Mouse (Mus musculus) intestine, embryonic 14.5 days (tissue): ENCODE data around the gene Rab3gap1. TPM values are rescaled to one million over a fixed set of nuclear protein-coding genes. Genes with fewer than 3 reads are reported as not detected.

Experiments used
- ATAC-seq: fragments of 200-750 bp; cut with Nextera tagmentation; replicated peaks from 2 replicates; pipeline ENCODE4 v1.8.0; 2017; ENCODE audit warnings: low read depth, moderate number of reproducible peaks, moderate TSS enrichment, moderate library complexity; ENCODE audit not compliant: low FRiP score, low TSS enrichment
- DNase-seq: peaks from one replicate; pipeline ENCODE4 v3.0.0-alpha.2; 2018; ENCODE audit warnings: low spot score
- H3K27ac ChIP-seq: fragments of 300-500 bp; sonication (generic); 2 replicates; pipeline ENCODE4 v1.5.1; 2014; ENCODE audit warnings: low read depth, mild to moderate bottlenecking, control low read depth
- H3K27me3 ChIP-seq: fragments of 300-500 bp; sonication (generic); replicated peaks from 2 replicates; pipeline ENCODE4 v1.6.1; 2014; ENCODE audit warnings: low read length, control low read depth; ENCODE audit not compliant: control insufficient read depth, insufficient read depth
- H3K36me3 ChIP-seq: fragments of 300-500 bp; sonication (generic); 2 replicates; pipeline ENCODE4 v1.6.1; 2014; ENCODE audit warnings: low read length, control low read depth; ENCODE audit not compliant: control insufficient read depth, insufficient read depth
- H3K4me1 ChIP-seq: fragments of 300-500 bp; sonication (generic); replicated peaks from 2 replicates; pipeline ENCODE4 v1.6.1; 2014; ENCODE audit warnings: low read length, control low read depth, mixed read lengths; ENCODE audit not compliant: control insufficient read depth, insufficient read depth
- H3K4me2 ChIP-seq: fragments of 300-500 bp; sonication (generic); 2 replicates; pipeline ENCODE4 v1.6.1; 2014; ENCODE audit warnings: low read length
- H3K4me3 ChIP-seq: fragments of 300-500 bp; sonication (generic); 2 replicates; pipeline ENCODE4 v1.5.1; 2014; ENCODE audit warnings: low read depth, low read length, control low read depth, mixed read lengths
- H3K9ac ChIP-seq: fragments of 300-500 bp; sonication (generic); 2 replicates; pipeline ENCODE4 v1.6.1; 2014; ENCODE audit warnings: mild to moderate bottlenecking, low read length
- H3K9me3 ChIP-seq: fragments of 300-500 bp; sonication (generic); 2 replicates; pipeline ENCODE4 v1.6.1; 2016; ENCODE audit warnings: low read length, control low read depth; ENCODE audit not compliant: control insufficient read depth
- WGBS: fragments of 180-500 bp; shearing (Covaris S2); extraction: QIAGEN DNeasy Blood & Tissue Kit; methylation state at CpG from one replicate; pipeline ENCODE4 v1.1.7; 2014; 5-methylcytosine and 5-hydroxymethylcytosine counted together
- polyA plus RNA-seq: library from polyadenylated mRNA; unstranded; fragments of >200 nt; fragmentation: Nextera tagmentation; extraction: Ambion mirVana; gene quantifications from 2 replicates; pipeline ENCODE4 v1.2.1, GENCODE M21; 2014

The Rab3gap1 gene
- polyA plus RNA-seq, result 22.8 and 25.3 TPM in 2 replicates

- Histone ChIP-seq H3K4me3 (peak within 1 kb of the TSS; percentile 83), H3K36me3 (peaks cover 9% of the 10 kb centered on the region; the same call in 1 of the 2 replicates), H3K27ac (peak within 1 kb of the TSS; percentile 81), H3K4me1 (peaks cover 5% of the 10 kb centered on the region; the same call in 1 of the 2 replicates), H3K9ac (peak within 1 kb of the TSS; percentile 67), H3K9me3 (no peaks in the 10 kb centered on the region), H3K4me2 (peak within 1 kb of the TSS; percentile 75), H3K27me3 (no peaks in the 10 kb centered on the region)
- WGBS, result 11% methylated on average over 47 of the region's 47 CpGs
- DNase-seq (peak; percentile 94), ATAC-seq (peak; percentile 98)
Observed at GRCm38 (mm10) chr1:127868300-127869261, at the start of gene Rab3gap1. Gene Rab3gap1 (plus strand): TSS chr1:127868773.

- DNase-seq, result no peak
- Histone ChIP-seq H3K4me3 (no peak overlapping the region), H3K4me1 (no peaks in the 10 kb centered on the region), H3K36me3 (no peaks in the 10 kb centered on the region), H3K9me3 (no peaks in the 10 kb centered on the region), H3K9ac (no peak overlapping the region), H3K27me3 (no peaks in the 10 kb centered on the region), H3K27ac (no peak overlapping the region), H3K4me2 (no peak overlapping the region)
- 0 out of 2 replicates have a peak, but pooled peaks have one; percentile 60 for ATAC-seq
- WGBS, result 16% methylated on average over 2 of the region's 2 CpGs
Observed at GRCm38 (mm10) chr1:127827325-127827724, 41.2 kb upstream of the Rab3gap1 start.

GRCm38 (mm10) chr1:127830215-127830921, 38.2 kb upstream of the Rab3gap1 start:
- Histone ChIP-seq H3K4me3 (no peak overlapping the region), H3K4me1 (no peaks in the 10 kb centered on the region), H3K27ac (no peak overlapping the region), H3K4me2 (no peak overlapping the region), H3K36me3 (no peaks in the 10 kb centered on the region), H3K9me3 (no peaks in the 10 kb centered on the region), H3K9ac (no peak overlapping the region), H3K27me3 (no peaks in the 10 kb centered on the region)
- 83% methylated on average over 13 of the region's 13 CpGs for WGBS
- DNase-seq (no peak), ATAC-seq (no peak)

GRCm38 (mm10) chr1:127833714-127834113, 34.9 kb upstream of the Rab3gap1 start:
- DNase-seq (no peak), ATAC-seq (no peak)
- Histone ChIP-seq H3K9ac (no peak overlapping the region), H3K4me1 (no peaks in the 10 kb centered on the region), H3K27ac (no peak overlapping the region), H3K9me3 (no peaks in the 10 kb centered on the region), H3K27me3 (no peaks in the 10 kb centered on the region), H3K4me2 (no peak overlapping the region), H3K4me3 (no peak overlapping the region), H3K36me3 (no peaks in the 10 kb centered on the region)
- WGBS, result 53% methylated on average over 2 of the region's 2 CpGs

GRCm38 (mm10) chr1:127834202-127834601, 34.4 kb upstream of the Rab3gap1 start:
- Histone ChIP-seq H3K27me3 (no peaks in the 10 kb centered on the region), H3K9ac (no peak overlapping the region), H3K4me3 (no peak overlapping the region), H3K36me3 (no peaks in the 10 kb centered on the region), H3K4me1 (no peaks in the 10 kb centered on the region), H3K27ac (no peak overlapping the region), H3K9me3 (no peaks in the 10 kb centered on the region), H3K4me2 (no peak overlapping the region)
- ATAC-seq, result no peak
- 59% methylated on average over 4 of the region's 4 CpGs for WGBS
- no peak for DNase-seq

GRCm38 (mm10) chr1:127836619-127837018, 32.0 kb upstream of the Rab3gap1 start:
- Histone ChIP-seq H3K4me3 (no peak overlapping the region), H3K27ac (no peak overlapping the region), H3K27me3 (no peaks in the 10 kb centered on the region), H3K4me2 (no peak overlapping the region), H3K9me3 (no peaks in the 10 kb centered on the region), H3K4me1 (no peaks in the 10 kb centered on the region), H3K9ac (no peak overlapping the region), H3K36me3 (no peaks in the 10 kb centered on the region)
- DNase-seq, result no peak
- 56% methylated on average over 4 of the region's 4 CpGs for WGBS
- ATAC-seq, result no peak

GRCm38 (mm10) chr1:127838602-127839001, 30.0 kb upstream of the Rab3gap1 start:
- 82% methylated on average over 1 of the region's 1 CpGs for WGBS

GRCm38 (mm10) chr1:127845472-127845871, 23.1 kb upstream of the Rab3gap1 start:
- 85% methylated on average over 5 of the region's 5 CpGs for WGBS
- no peaks in the 10 kb centered on the region for H3K27me3 ChIP-seq
- DNase-seq (no peak), ATAC-seq (no peak)
- H3K4me1 ChIP-seq, result no peaks in the 10 kb centered on the region
- no peak overlapping the region for H3K4me3 ChIP-seq
- no peaks in the 10 kb centered on the region for H3K9me3 ChIP-seq
- H3K36me3 ChIP-seq, result no peaks in the 10 kb centered on the region
- no peak overlapping the region for H3K27ac ChIP-seq
- no peak overlapping the region for H3K4me2 ChIP-seq
- H3K9ac ChIP-seq, result no peak overlapping the region

More at GRCm38 (mm10) chr1:127838602-127839001, 30.0 kb upstream of the Rab3gap1 start:
- no peak overlapping the region for H3K27ac ChIP-seq
- no peaks in the 10 kb centered on the region for H3K36me3 ChIP-seq
- H3K9me3 ChIP-seq, result no peaks in the 10 kb centered on the region
- DNase-seq (no peak), ATAC-seq (no peak)
- no peak overlapping the region for H3K9ac ChIP-seq
- no peak overlapping the region for H3K4me3 ChIP-seq
- no peaks in the 10 kb centered on the region for H3K4me1 ChIP-seq
- H3K27me3 ChIP-seq, result no peaks in the 10 kb centered on the region
- H3K4me2 ChIP-seq, result no peak overlapping the region
